Mouse (Mus musculus) c-Kit-positive CD71-negative TER-119-negative erythroid progenitor cells, embryonic 14.5 days (primary cell): Measurements from ENCODE around the gene Ankrd6.

Source experiments
- DNase-seq: peaks from one replicate; pipeline ENCODE4 v3.0.0-alpha.2; 2013; ENCODE audit warnings: low read depth

Gene Ankrd6

GRCm38 (mm10) chr4:32905381-32905780 is 45.3 kb downstream of the Ankrd6 start:
- no peak for DNase-seq

GRCm38 (mm10) chr4:32903826-32904225 is 46.8 kb downstream of the Ankrd6 start:
- DNase-seq = no peak

- DNase-seq = no peak
Observed at GRCm38 (mm10) chr4:32899051-32899450, 51.6 kb downstream of the Ankrd6 start.

GRCm38 (mm10) chr4:32891341-32891740 is 59.3 kb downstream of the Ankrd6 start:
- no peak for DNase-seq

- no peak for DNase-seq
Observed at GRCm38 (mm10) chr4:32890735-32891098, 59.9 kb downstream of the Ankrd6 start.

- DNase-seq = no peak
Observed at GRCm38 (mm10) chr4:32889996-32890734, 60.5 kb downstream of the Ankrd6 start.

- no peak for DNase-seq
Observed at GRCm38 (mm10) chr4:32889246-32889645, 61.4 kb downstream of the Ankrd6 start.

- no peak for DNase-seq
Observed at GRCm38 (mm10) chr4:32886479-32886878, 64.2 kb downstream of the Ankrd6 start.

- no peak for DNase-seq
Observed at GRCm38 (mm10) chr4:32884599-32884998, 66.0 kb downstream of the Ankrd6 start.

- DNase-seq = no peak
Observed at GRCm38 (mm10) chr4:32881001-32881400, 69.6 kb downstream of the Ankrd6 start.

- no peak for DNase-seq
Observed at GRCm38 (mm10) chr4:32874669-32875068, 76.0 kb downstream of the Ankrd6 start.

- DNase-seq = no peak
Observed at GRCm38 (mm10) chr4:32872189-32872749, 78.4 kb downstream of the Ankrd6 start.

GRCm38 (mm10) chr4:32869370-32869769 is 81.3 kb downstream of the Ankrd6 start:
- DNase-seq = no peak

- DNase-seq = no peak
Observed at GRCm38 (mm10) chr4:32868858-32869257, 81.8 kb downstream of the Ankrd6 start.

GRCm38 (mm10) chr4:32868437-32868836 is 82.2 kb downstream of the Ankrd6 start:
- DNase-seq = no peak

- DNase-seq = no peak
Observed at GRCm38 (mm10) chr4:32867460-32867859, 83.2 kb downstream of the Ankrd6 start.

- no peak for DNase-seq
Observed at GRCm38 (mm10) chr4:32864867-32865242, 85.8 kb downstream of the Ankrd6 start.

GRCm38 (mm10) chr4:32864131-32864866 is 86.3 kb downstream of the Ankrd6 start:
- no peak for DNase-seq

- no peak for DNase-seq
Observed at GRCm38 (mm10) chr4:32863447-32864130, 87.1 kb downstream of the Ankrd6 start.

GRCm38 (mm10) chr4:32862751-32863446 is 87.7 kb downstream of the Ankrd6 start:
- no peak for DNase-seq

- DNase-seq = peak; percentile 46
Observed at GRCm38 (mm10) chr4:32862011-32862750, 88.5 kb downstream of the Ankrd6 start.
